Mouse (Mus musculus) kidney, postnatal 14 days (tissue): ENCODE measurements around the gene Mrpl49.

Source experiments
- DNase-seq: peaks from one replicate; pipeline ENCODE4 v3.0.0; 2022; ENCODE audit warnings: mixed read lengths

Mrpl49 gene

GRCm38 (mm10) chr19:6057313-6058096 lies at the start of gene Mrpl49, which contains the start of gene Fau:
Mrpl49 (minus strand) TSS chr19:6057785.
Fau (plus strand) TSS chr19:6057844.
- peak; percentile 100 for DNase-seq

GRCm38 (mm10) chr19:6105586-6105985 lies 48.0 kb upstream of the Mrpl49 start, which contains the start of gene Naaladl1:
Naaladl1 (plus strand) TSS chr19:6105782.
- no peak for DNase-seq

GRCm38 (mm10) chr19:6104476-6104875 lies 46.9 kb upstream of the Mrpl49 start:
- no peak for DNase-seq

DNA sequence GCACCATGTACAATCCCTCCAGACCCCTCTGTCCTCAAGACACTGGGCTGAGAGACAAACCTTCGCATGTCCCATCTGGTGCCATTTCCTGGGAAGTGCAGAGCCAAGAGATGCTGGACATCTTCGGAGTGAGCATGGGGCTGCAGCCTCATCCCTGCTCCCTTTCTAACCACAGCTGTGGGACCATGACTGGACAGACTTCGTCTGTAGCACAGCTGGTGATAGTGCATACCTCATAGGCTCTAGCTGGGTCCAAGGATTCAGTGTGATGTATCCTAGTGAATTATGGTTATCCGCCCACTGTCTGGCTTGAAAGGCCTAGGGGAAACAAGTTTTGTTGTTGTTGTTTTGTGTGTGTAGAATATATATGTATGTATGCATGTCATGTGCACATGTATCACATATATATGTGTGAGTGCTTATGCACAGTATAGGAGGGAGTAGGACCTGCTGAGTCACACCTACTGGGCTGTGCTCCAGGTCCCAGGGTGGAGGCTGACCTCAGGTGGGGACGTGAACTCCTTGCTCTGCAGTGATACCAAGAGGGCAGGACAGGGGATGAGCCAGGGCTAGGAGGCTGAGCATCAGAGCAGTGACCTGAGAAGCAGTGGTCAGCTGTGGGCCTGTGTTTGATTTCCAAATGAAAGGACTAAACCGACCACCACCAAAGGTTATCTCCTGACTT lies 44.7 kb upstream of the Mrpl49 start:
- no peak for DNase-seq

DNA sequence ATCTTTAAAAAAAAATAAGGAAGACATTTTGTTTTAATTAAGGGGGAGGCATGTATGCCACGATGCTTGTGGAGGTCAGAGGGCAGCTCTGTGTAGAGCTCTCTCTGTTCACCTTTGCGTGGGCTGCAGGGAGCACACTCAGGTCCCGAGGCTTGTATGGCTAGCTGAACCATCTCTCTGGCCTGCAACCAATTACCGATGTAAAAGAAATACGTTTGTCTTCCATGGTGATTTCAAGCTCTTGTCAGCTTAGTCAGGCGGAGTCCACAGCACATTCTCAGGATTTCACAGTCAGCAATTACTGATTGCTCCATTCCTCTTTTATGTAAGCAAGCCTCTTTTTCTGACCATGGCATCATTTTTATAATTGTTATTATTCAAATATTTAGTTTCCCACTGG lies 43.6 kb upstream of the Mrpl49 start:
- no peak for DNase-seq

DNA sequence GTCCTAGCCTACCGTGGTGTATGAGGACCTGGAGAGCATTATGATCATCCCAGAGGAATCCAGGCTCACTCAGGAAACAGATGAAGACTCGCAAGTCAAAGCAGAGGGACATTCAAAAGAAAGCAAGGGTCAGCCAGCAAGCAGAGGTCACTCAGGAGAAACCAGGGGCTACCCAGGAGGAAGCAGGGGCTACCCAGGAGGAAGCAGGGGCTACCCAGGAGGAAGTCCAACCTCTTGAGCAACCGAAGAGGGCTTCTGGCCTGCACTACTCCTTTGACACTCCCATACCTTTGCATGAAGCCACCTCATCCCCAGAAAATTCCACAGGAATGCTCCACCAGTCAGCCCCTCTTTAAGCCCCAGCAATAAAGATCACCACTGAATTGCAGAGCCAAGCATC lies 40.3 kb upstream of the Mrpl49 start:
- peak; percentile 47 for DNase-seq

GRCm38 (mm10) chr19:6094119-6094518 lies 36.5 kb upstream of the Mrpl49 start, which contains the start of gene AC131692.1:
AC131692.1 (plus strand) TSS chr19:6094419.
- DNase-seq, result no peak

DNA sequence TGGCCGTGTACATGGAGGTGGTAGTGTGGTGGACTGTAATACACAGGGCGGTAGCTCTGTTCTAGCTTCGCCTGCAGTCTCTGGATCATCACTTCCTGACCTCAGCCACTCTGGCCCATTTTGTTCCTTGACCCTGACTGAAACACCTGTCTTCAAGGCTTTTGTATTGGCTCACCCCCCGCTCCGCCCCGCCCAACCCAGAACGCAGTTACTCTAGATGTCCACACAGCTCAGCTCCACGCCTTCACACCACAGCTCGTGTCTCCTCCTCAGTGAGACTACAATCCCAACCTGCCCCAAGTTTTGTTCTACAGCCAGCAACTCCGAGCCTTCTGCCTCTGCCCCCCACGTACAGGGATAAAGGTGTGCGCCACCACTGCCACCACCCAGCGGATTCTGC lies 31.3 kb upstream of the Mrpl49 start:
- no peak for DNase-seq

DNA sequence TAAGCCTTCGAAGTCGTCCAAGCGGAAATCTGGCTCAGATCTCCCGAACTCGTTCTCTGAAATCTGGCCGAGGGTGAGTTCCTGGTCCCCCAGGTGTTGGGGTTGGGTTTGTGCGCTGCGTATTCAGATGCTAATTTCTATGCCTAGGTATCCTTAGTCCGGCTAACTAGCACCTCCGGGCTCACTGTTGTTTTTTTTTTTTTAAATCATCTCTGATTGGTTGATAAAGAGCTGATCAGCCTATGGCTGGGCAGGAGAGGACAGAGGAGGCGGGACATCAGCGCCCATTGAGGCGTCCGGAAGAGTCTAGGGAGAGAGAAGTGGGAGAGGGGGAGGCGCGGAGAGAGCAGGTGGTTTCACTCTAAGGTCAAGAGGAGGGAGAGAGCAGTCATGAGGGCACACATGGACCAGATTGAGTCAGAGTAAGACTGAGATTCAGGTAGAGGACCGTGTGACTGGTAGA lies 27.9 kb upstream of the Mrpl49 start:
- peak; percentile 70 for DNase-seq

- peak; percentile 98 for DNase-seq
Measured at GRCm38 (mm10) chr19:6084478-6085248, 27.1 kb upstream of the Mrpl49 start, which contains the start of the genes Zfpl1 and Cdca5. Zfpl1 (minus strand) TSS chr19:6084956. Cdca5 (plus strand) TSS chr19:6084983.

GRCm38 (mm10) chr19:6082156-6082555 lies 24.6 kb upstream of the Mrpl49 start, which contains the start of gene Gm28374:
Gm28374 (minus strand) TSS chr19:6082256.
- DNase-seq, result no peak

GRCm38 (mm10) chr19:6079983-6080480 lies 22.4 kb upstream of the Mrpl49 start, which contains the start of gene Tmem262:
Tmem262 (plus strand) TSS chr19:6080033.
- no peak for DNase-seq

DNA sequence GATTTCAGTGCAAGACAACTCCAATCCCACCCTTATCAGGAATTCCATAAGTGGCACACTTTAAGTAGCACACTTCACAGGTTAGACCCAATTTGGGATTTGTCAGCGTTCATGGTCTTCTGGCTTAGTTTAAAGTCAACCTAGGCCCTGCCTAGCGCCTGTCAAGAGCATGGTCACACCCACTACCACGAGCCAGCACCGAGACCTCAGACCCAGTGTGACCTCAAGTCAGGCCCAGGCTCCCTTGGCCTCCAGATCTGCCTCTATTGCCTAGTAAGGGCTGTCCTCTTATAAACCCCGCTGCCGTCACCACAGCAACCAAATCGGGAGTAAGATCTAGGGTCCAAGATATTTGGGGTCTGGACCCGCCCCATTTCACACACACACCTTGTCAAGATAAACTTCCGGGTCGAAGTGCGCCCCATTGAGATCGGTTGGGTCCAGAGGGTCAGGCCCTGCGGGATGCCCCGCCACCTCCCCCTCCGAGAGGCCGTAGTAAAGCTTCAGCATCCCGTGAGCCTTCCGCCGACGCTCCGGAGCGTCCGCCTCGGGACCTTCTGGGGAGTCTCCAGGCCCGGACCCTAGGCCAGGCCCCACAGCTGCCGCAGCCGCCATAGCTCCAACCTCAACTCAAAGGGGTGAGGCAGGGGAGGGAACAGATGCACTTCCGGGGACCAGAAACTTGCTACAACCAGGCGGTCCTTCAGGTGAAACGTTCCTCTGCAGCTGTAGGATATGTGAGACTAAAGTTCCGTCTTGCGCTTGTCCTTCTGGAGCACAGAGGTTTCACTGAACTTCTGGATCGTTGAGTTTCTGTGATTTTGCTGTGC lies 19.2 kb upstream of the Mrpl49 start, which contains the start of gene Vps51:
Gene Vps51, minus strand, starts transcription at position 668 of the 830 bp plus-strand sequence.
- peak; percentile 92 for DNase-seq

DNA sequence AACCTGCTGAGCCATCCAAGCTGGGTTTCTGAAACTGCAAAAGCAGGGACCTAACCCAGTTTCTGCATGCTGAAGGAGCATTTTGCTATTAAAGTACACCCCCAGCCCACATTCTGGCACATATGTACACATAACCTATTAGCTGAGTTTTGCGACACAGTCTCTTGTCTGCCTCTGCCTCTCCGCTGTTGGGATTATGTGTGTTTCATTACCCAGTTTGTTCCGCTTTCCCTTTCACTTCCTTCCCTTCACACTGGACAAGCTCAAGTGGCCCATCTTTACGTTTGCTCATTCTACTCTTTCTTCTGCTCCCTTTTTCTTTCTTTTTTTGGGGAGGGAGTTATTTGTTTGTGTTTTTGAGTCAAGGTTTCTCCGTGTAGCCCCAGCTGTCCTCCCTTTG lies 16.3 kb upstream of the Mrpl49 start:
- DNase-seq, result no peak

GRCm38 (mm10) chr19:6071261-6071660 lies 13.7 kb upstream of the Mrpl49 start:
- DNase-seq, result no peak

GRCm38 (mm10) chr19:6070571-6071250 lies 13.1 kb upstream of the Mrpl49 start:
- no peak for DNase-seq

- DNase-seq, result no peak
Measured at GRCm38 (mm10) chr19:6069851-6070250, 12.3 kb upstream of the Mrpl49 start.

- no peak for DNase-seq
Measured at GRCm38 (mm10) chr19:6068951-6069350, 11.4 kb upstream of the Mrpl49 start.

GRCm38 (mm10) chr19:6067724-6068415 lies 10.3 kb upstream of the Mrpl49 start, which contains the start of gene Tm7sf2:
Tm7sf2 (minus strand) TSS chr19:6068373.
- peak; percentile 95 for DNase-seq
